Mouse (Mus musculus) spleen, adult 2 months (tissue): ENCODE measurements around the gene Ddb2.

Source experiments
- CTCF ChIP-seq: fragments of 200-500 bp; IDR thresholded peaks from 2 replicates; pipeline ENCODE4 v1.5.1; 2011; ENCODE audit warnings: mild to moderate bottlenecking, inconsistent platforms; ENCODE audit not compliant: insufficient read depth, insufficient read length, insufficient replicate concordance; ENCODE audit errors: extremely low read depth
- POLR2A ChIP-seq: fragments of 200-500 bp; IDR thresholded peaks from 2 replicates; pipeline ENCODE4 v1.6.1; 2011; ENCODE audit warnings: low read depth, low read length, inconsistent platforms

GRCm38 (mm10) chr2:91242547-91242946 is 5.8 kb upstream of the Ddb2 start:
- TF ChIP-seq CTCF: no peak
- no peak for TF ChIP-seq POLR2A
